Mouse (Mus musculus) forebrain, embryonic 12.5 days (tissue): ENCODE data around the gene Tmem14a. TPM values are rescaled to one million over a fixed set of nuclear protein-coding genes. Genes with fewer than 3 reads are reported as not detected.

ENCODE experiments used
- ATAC-seq: fragments of 200-750 bp; cut with Nextera tagmentation; 2 replicates; pipeline ENCODE4 v1.8.0; 2017; ENCODE audit warnings: moderate TSS enrichment; ENCODE audit not compliant: low FRiP score
- H3K27ac ChIP-seq: fragments of 300-500 bp; sonication (generic); 2 replicates; pipeline ENCODE4 v1.5.1; 2016; ENCODE audit warnings: mild to moderate bottlenecking
- H3K27me3 ChIP-seq: fragments of 300-500 bp; sonication (generic); 2 replicates; pipeline ENCODE4 v1.6.1; 2016; ENCODE audit warnings: mild to moderate bottlenecking
- H3K36me3 ChIP-seq: fragments of 300-500 bp; sonication (generic); replicated peaks from 2 replicates; pipeline ENCODE4 v1.6.1; 2016; ENCODE audit warnings: mild to moderate bottlenecking
- H3K4me1 ChIP-seq: fragments of 300-500 bp; sonication (generic); 2 replicates; pipeline ENCODE4 v1.6.1; 2016
- H3K4me2 ChIP-seq: fragments of 300-500 bp; sonication (generic); 2 replicates; pipeline ENCODE4 v1.6.1; 2016; ENCODE audit warnings: mild to moderate bottlenecking, moderate library complexity
- H3K4me3 ChIP-seq: fragments of 300-500 bp; sonication (generic); replicated peaks from 2 replicates; pipeline ENCODE4 v1.5.1; 2016; ENCODE audit warnings: mild to moderate bottlenecking
- H3K9ac ChIP-seq: fragments of 300-500 bp; sonication (generic); 2 replicates; pipeline ENCODE4 v1.6.1; 2016; ENCODE audit warnings: mild to moderate bottlenecking
- H3K9me3 ChIP-seq: fragments of 300-500 bp; sonication (generic); 2 replicates; pipeline ENCODE4 v1.6.1; 2016
- WGBS: fragments of 180-500 bp; shearing (Covaris S2); methylation state at CpG from one replicate; pipeline ENCODE4 v1.1.7; 2016; 5-methylcytosine and 5-hydroxymethylcytosine counted together
- polyA plus RNA-seq: library from polyadenylated mRNA; unstranded; fragments of >200 nt; fragmentation: Nextera tagmentation; extraction: Ambion mirVana; gene quantifications from 2 replicates; pipeline ENCODE4 v1.2.1, GENCODE M21; 2016

The Tmem14a gene
- polyA plus RNA-seq, 1 experiment from 2014 or later = 12.7 TPM

- ATAC-seq = no peak
- Histone ChIP-seq H3K4me3 (no peak within 1 kb of the TSS), H3K27ac (no peak within 1 kb of the TSS), H3K9ac (no peak within 1 kb of the TSS), H3K9me3 (no peaks in the 10 kb centered on the region), H3K4me1 (no peaks in the 10 kb centered on the region), H3K4me2 (no peak within 1 kb of the TSS), H3K27me3 (no peaks in the 10 kb centered on the region), H3K36me3 (no peaks in the 10 kb centered on the region)
- 85% methylated on average over 8 of the region's 8 CpGs for WGBS
Observed at GRCm38 (mm10) chr1:21239911-21240898, 21.8 kb downstream of the Tmem14a start, which contains the start of gene Gsta3. Gene Gsta3 (plus strand): TSS chr1:21240589.

GRCm38 (mm10) chr1:21241096-21241495, 22.7 kb downstream of the Tmem14a start:
- H3K27ac ChIP-seq = no peak overlapping the region
- no peaks in the 10 kb centered on the region for H3K9me3 ChIP-seq
- H3K27me3 ChIP-seq = no peaks in the 10 kb centered on the region
- ATAC-seq = no peak
- 82% methylated on average over 1 of the region's 1 CpGs for WGBS
- no peaks in the 10 kb centered on the region for H3K36me3 ChIP-seq
- H3K9ac ChIP-seq = no peak overlapping the region
- H3K4me1 ChIP-seq = no peaks in the 10 kb centered on the region
- H3K4me3 ChIP-seq = no peak overlapping the region
- H3K4me2 ChIP-seq = no peak overlapping the region

- no peak for ATAC-seq
- Histone ChIP-seq H3K9ac (no peak overlapping the region), H3K4me3 (no peak overlapping the region), H3K36me3 (no peaks in the 10 kb centered on the region), H3K27me3 (no peaks in the 10 kb centered on the region), H3K27ac (no peak overlapping the region), H3K4me1 (no peaks in the 10 kb centered on the region), H3K9me3 (no peaks in the 10 kb centered on the region), H3K4me2 (no peak overlapping the region)
- 80% methylated on average over 4 of the region's 4 CpGs for WGBS
Observed at GRCm38 (mm10) chr1:21244290-21244960, 26.1 kb downstream of the Tmem14a start.

GRCm38 (mm10) chr1:21246136-21246535, 27.8 kb downstream of the Tmem14a start:
- ATAC-seq = no peak
- WGBS = 72% methylated on average over 3 of the region's 3 CpGs
- Histone ChIP-seq H3K4me2 (no peak overlapping the region), H3K27me3 (no peaks in the 10 kb centered on the region), H3K4me3 (no peak overlapping the region), H3K27ac (no peak overlapping the region), H3K4me1 (no peaks in the 10 kb centered on the region), H3K9ac (no peak overlapping the region), H3K9me3 (no peaks in the 10 kb centered on the region), H3K36me3 (no peaks in the 10 kb centered on the region)

DNA sequence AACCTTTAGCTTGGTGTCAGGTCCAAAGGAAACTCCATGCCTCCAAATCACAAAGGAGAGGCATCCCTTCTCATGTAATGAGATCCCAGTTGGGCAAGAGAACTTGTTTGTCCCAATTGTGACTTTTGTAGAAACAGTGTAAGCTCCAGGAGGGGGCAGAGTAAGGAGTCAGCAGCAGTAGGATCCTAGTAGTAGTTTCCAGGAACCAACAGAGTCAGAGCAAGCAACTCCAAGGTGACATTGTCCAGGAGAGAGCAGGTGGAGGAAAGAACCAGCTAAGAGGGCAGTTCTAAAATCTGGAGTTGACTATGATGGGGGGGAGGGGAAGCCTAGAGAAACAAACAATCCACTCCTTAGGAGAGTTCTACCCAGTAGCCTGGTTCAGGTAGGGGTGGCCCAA, 29.5 kb downstream of the Tmem14a start:
- no peaks in the 10 kb centered on the region for H3K9me3 ChIP-seq
- H3K36me3 ChIP-seq = no peaks in the 10 kb centered on the region
- H3K4me1 ChIP-seq = no peaks in the 10 kb centered on the region
- H3K4me2 ChIP-seq = no peak overlapping the region
- no peak overlapping the region for H3K4me3 ChIP-seq
- H3K27ac ChIP-seq = no peak overlapping the region
- no peak overlapping the region for H3K9ac ChIP-seq
- no peak for ATAC-seq
- H3K27me3 ChIP-seq = no peaks in the 10 kb centered on the region

DNA sequence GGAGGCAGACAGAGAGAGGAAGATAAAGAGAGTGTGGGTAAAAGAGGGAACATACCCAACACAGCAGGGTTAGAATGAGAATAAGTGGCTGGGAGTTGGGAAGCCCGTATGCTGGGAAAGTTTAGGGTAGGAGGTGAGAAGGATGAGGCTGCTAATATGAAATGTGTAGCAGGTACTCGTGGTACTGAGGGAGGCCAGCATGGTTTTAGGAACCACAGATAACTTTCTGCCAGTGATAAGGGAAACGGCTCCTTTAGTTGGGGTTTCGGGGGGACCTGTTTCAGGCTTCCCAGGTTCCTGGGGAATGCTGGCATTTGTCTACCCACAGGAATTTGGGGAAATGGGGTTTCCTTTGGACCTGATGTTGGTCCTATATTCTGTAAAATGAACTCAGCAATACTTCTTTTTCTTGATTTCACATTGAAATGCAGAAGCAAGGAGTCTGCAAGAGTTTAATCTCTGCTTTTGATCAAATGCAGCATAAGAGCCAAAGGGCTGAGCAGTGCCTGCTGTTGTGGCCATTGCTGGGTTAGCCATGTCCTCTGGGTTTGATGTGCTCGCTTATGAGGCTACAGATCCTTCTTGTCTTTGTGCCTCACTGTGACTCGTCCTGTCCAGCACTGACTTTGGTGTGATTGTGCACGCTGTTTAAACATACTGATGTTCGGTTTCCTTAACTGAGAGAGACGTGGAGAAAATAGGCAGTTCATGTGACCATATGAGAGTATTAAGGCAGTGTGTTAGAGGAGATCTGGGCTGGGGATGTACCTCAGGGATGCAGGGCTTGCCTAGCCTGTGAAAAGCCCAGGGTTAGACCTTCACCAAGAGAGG, 30.4 kb downstream of the Tmem14a start:
- H3K27me3 ChIP-seq = no peaks in the 10 kb centered on the region
- H3K27ac ChIP-seq = no peak overlapping the region
- H3K4me1 ChIP-seq = no peaks in the 10 kb centered on the region
- no peaks in the 10 kb centered on the region for H3K9me3 ChIP-seq
- H3K36me3 ChIP-seq = no peaks in the 10 kb centered on the region
- 92% methylated on average over 9 of the region's 9 CpGs for WGBS
- H3K4me3 ChIP-seq = no peak overlapping the region
- H3K4me2 ChIP-seq = no peak overlapping the region
- no peak for ATAC-seq
- H3K9ac ChIP-seq = no peak overlapping the region

- Histone ChIP-seq H3K27me3 (no peaks in the 10 kb centered on the region), H3K36me3 (no peaks in the 10 kb centered on the region), H3K27ac (no peak overlapping the region), H3K4me1 (no peaks in the 10 kb centered on the region), H3K9me3 (no peaks in the 10 kb centered on the region), H3K9ac (no peak overlapping the region), H3K4me2 (no peak overlapping the region), H3K4me3 (no peak overlapping the region)
- ATAC-seq = no peak
- 69% methylated on average over 6 of the region's 6 CpGs for WGBS
Observed at GRCm38 (mm10) chr1:21251661-21252060, 33.3 kb downstream of the Tmem14a start.

DNA sequence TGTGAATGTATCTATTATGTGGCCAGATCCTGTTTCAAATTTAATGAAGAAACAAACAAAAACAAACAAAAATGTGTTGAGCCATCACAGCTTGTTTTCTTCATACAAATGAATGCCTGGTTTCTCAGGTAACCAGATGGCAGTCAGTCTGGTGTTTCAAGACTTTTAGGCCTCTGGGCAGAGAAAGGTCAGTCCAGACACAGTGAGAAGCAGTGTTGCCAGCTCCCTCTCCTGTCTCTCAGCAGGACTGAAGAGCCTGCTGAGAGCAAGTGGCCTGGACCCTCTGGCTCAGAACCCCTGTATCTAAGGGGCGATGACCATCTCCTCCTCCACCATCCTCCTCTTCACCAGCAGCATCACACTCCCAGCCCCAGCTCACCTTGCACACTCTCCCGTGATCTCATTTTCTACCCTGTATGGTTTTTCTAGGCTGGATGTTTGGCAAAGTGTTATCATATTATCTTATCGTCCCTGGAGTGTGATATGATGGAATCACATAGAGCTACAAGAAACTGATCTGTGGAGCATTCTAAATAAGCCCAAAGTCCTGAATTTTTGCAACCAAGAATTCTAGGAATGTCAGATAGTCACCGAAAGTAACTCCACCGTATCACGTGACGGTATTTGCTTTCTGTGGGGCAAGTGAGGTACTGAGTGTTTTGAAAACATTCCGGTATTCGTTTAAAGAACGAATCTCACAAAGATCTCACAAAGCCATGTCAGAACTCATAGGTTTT, 34.4 kb downstream of the Tmem14a start:
- Histone ChIP-seq H3K4me1 (no peaks in the 10 kb centered on the region), H3K4me2 (no peak overlapping the region), H3K27me3 (no peaks in the 10 kb centered on the region), H3K4me3 (no peak overlapping the region), H3K36me3 (no peaks in the 10 kb centered on the region), H3K9me3 (no peaks in the 10 kb centered on the region), H3K27ac (no peak overlapping the region), H3K9ac (no peak overlapping the region)
- ATAC-seq = no peak
- 89% methylated on average over 10 of the region's 10 CpGs for WGBS

DNA sequence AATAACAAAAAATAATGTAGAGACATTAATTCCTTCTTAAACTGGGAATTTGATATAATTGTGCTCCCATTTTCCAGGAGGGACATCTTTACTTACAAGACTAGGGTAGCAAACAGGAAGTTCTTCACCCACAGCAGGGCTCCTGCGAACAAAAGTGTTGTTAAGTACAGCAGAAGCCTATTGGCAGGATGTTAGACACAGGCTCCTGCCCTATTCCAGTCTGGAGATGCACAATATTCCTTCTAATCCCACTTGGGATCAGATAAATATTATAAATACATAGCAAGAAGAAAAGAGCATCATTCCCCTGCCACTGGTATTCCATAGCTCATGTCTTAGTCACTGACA, 34.9 kb downstream of the Tmem14a start:
- Histone ChIP-seq H3K27ac (no peak overlapping the region), H3K9ac (no peak overlapping the region), H3K27me3 (no peaks in the 10 kb centered on the region), H3K36me3 (no peaks in the 10 kb centered on the region), H3K4me1 (no peaks in the 10 kb centered on the region), H3K9me3 (no peaks in the 10 kb centered on the region), H3K4me3 (no peak overlapping the region), H3K4me2 (no peak overlapping the region)
- ATAC-seq = no peak
- 91% methylated on average over 1 of the region's 1 CpGs for WGBS

- no peaks in the 10 kb centered on the region for H3K27me3 ChIP-seq
- no peaks in the 10 kb centered on the region for H3K9me3 ChIP-seq
- H3K4me1 ChIP-seq = no peaks in the 10 kb centered on the region
- H3K4me2 ChIP-seq = no peak overlapping the region
- no peaks in the 10 kb centered on the region for H3K36me3 ChIP-seq
- H3K9ac ChIP-seq = no peak overlapping the region
- no peak overlapping the region for H3K4me3 ChIP-seq
- H3K27ac ChIP-seq = no peak overlapping the region
- WGBS = 75% methylated on average over 4 of the region's 4 CpGs
- no peak for ATAC-seq
Observed at GRCm38 (mm10) chr1:21253856-21254255, 35.5 kb downstream of the Tmem14a start.

DNA sequence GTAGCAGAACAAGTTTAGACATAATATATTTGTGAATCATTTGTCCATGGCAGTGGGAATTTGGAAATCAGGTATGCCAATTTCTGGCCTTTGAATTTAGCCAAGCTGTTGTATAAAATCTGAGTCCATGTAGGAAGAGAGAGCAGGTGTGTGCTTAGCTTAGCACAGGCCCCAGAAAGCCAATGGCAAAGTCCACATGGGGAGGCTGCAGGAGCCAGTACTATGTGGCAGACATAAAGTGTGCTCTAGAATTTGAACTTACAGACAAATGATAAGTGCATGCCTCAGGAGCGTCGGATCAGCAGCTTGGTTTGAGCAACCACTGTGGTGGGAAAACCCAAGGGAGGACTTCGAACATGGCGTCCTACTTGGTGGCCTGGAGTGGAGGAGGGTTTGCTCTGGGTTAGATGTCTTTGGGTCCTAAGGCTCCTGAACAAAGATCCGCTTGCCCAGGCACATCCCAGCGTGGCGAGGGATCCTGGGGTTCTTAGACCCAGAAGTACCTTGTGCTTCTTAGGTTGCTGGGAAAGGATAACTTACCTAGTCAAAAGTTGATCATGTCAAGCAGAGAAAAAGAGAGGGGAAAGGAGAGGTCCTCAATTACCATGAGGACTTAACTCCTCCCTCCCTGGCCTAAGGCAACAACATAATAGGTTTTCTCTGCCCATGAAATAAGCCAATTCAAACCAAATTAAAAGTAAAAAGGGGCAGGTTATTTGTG, 37.4 kb downstream of the Tmem14a start:
- H3K9me3 ChIP-seq = no peaks in the 10 kb centered on the region
- H3K27ac ChIP-seq = no peak overlapping the region
- H3K9ac ChIP-seq = no peak overlapping the region
- no peak overlapping the region for H3K4me3 ChIP-seq
- no peaks in the 10 kb centered on the region for H3K4me1 ChIP-seq
- H3K36me3 ChIP-seq = no peaks in the 10 kb centered on the region
- no peak overlapping the region for H3K4me2 ChIP-seq
- no peak for ATAC-seq
- H3K27me3 ChIP-seq = no peaks in the 10 kb centered on the region
- WGBS = 90% methylated on average over 7 of the region's 7 CpGs
